Mouse (Mus musculus) embryonic facial prominence, embryonic 11.5 days (tissue): ENCODE data around the gene Psen1. TPM values are rescaled to one million over a fixed set of nuclear protein-coding genes. Genes with fewer than 3 reads are reported as not detected.
A peak's percentile ranks its signal among the peaks of the same experiment; 100 is the strongest.

ENCODE experiments used
- ATAC-seq: fragments of 200-750 bp; cut with Nextera tagmentation; replicated peaks from 2 replicates; pipeline ENCODE4 v1.8.0; 2017; ENCODE audit warnings: low read depth; ENCODE audit not compliant: insufficient number of reproducible peaks, low FRiP score, low TSS enrichment
- DNase-seq: peaks from one replicate; pipeline ENCODE4 v3.0.0-alpha.2; 2015; ENCODE audit warnings: low spot score
- H3K27ac ChIP-seq: fragments of 300-500 bp; sonication (generic); replicated peaks from 2 replicates; pipeline ENCODE4 v1.5.1; 2014; ENCODE audit warnings: mild to moderate bottlenecking, low read depth, low read length, control low read depth
- H3K27me3 ChIP-seq: fragments of 300-500 bp; sonication (generic); 2 replicates; pipeline ENCODE4 v1.6.1; 2014; ENCODE audit warnings: mild to moderate bottlenecking, low read length, moderate library complexity, mixed read lengths; ENCODE audit not compliant: control insufficient read depth, insufficient read depth
- H3K36me3 ChIP-seq: fragments of 300-500 bp; sonication (generic); replicated peaks from 2 replicates; pipeline ENCODE4 v1.6.1; 2014; ENCODE audit warnings: low read depth, mild to moderate bottlenecking, low read length, moderate library complexity, mixed read lengths; ENCODE audit not compliant: control insufficient read depth, insufficient read depth
- H3K4me1 ChIP-seq: fragments of 300-500 bp; sonication (generic); 2 replicates; pipeline ENCODE4 v1.6.1; 2014; ENCODE audit warnings: low read length, mixed read lengths; ENCODE audit not compliant: control insufficient read depth, insufficient read depth
- H3K4me2 ChIP-seq: fragments of 300-500 bp; sonication (generic); 2 replicates; pipeline ENCODE4 v1.6.1; 2014; ENCODE audit warnings: low read depth, mild to moderate bottlenecking, control low read depth, low read length, moderate library complexity
- H3K4me3 ChIP-seq: fragments of 300-500 bp; sonication (generic); 2 replicates; pipeline ENCODE4 v1.5.1; 2014; ENCODE audit warnings: low read depth, low read length, control low read depth
- H3K9ac ChIP-seq: fragments of 300-500 bp; sonication (generic); replicated peaks from 2 replicates; pipeline ENCODE4 v1.6.1; 2014; ENCODE audit warnings: mild to moderate bottlenecking, control low read depth, low read length
- H3K9me3 ChIP-seq: fragments of 300-500 bp; sonication (generic); replicated peaks from 2 replicates; pipeline ENCODE4 v1.6.1; 2016; ENCODE audit warnings: mild to moderate bottlenecking, low read length, inconsistent platforms, mixed read lengths; ENCODE audit not compliant: control insufficient read depth
- whole genome bisulfite sequencing: fragments of 180-500 bp; shearing (Covaris S2); extraction: QIAGEN DNeasy Blood & Tissue Kit; methylation state at CpG from one replicate; pipeline ENCODE4 v1.1.7; 2014; 5-methylcytosine and 5-hydroxymethylcytosine counted together
- polyA plus RNA-seq: library from polyadenylated mRNA; unstranded; fragments of >200 nt; fragmentation: Nextera tagmentation; extraction: Ambion mirVana; gene quantifications from 2 replicates; pipeline ENCODE4 v1.2.1, GENCODE M21; 2014

The Psen1 gene
- polyA plus RNA-seq, 1 experiment from 2014 or later = 70.8 TPM

DNA sequence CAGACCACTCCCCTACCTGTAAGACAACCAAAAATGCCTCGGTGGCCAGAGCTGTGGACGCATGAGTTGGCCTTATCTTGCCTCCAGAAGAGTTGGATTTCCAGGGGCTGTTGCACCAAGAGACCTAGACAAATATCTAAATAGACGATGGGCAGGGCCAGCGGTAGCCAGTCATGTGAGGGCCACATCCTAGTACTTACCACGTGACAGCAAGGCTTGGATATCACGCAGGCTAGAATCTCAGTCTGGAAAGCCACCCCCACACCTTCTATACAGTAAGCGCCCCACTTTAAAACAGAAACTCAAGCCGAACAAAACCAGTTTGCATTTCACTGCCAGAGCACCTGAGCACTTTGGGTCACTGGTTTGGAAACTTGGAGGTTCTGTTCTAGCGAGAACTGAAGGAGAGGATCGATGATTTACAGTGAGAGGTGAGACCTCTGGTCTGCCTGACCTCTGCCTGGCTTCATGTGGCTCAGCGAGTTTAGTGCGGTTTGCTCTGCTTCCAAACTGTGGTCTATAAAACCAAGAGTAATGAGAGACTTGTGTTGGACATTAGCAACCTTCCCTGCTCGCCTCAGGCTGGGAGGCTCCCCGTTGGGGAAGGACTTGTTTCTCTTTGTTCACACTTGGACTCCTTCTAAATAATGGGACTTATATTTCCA lies 80.4 kb downstream of the Psen1 start:
- H3K4me2 ChIP-seq = no peak overlapping the region
- peaks cover 11% of the 10 kb centered on the region for H3K4me1 ChIP-seq
- H3K27me3 ChIP-seq = no peaks in the 10 kb centered on the region; the same call in 1 of the 2 replicates
- H3K36me3 ChIP-seq = no peaks in the 10 kb centered on the region
- no peak for ATAC-seq
- no peak overlapping the region for H3K4me3 ChIP-seq
- no peak overlapping the region for H3K27ac ChIP-seq
- H3K9ac ChIP-seq = no peak overlapping the region
- 76% methylated on average over 14 of the region's 14 CpGs for WGBS
- no peaks in the 10 kb centered on the region for H3K9me3 ChIP-seq
- DNase-seq = no peak

DNA sequence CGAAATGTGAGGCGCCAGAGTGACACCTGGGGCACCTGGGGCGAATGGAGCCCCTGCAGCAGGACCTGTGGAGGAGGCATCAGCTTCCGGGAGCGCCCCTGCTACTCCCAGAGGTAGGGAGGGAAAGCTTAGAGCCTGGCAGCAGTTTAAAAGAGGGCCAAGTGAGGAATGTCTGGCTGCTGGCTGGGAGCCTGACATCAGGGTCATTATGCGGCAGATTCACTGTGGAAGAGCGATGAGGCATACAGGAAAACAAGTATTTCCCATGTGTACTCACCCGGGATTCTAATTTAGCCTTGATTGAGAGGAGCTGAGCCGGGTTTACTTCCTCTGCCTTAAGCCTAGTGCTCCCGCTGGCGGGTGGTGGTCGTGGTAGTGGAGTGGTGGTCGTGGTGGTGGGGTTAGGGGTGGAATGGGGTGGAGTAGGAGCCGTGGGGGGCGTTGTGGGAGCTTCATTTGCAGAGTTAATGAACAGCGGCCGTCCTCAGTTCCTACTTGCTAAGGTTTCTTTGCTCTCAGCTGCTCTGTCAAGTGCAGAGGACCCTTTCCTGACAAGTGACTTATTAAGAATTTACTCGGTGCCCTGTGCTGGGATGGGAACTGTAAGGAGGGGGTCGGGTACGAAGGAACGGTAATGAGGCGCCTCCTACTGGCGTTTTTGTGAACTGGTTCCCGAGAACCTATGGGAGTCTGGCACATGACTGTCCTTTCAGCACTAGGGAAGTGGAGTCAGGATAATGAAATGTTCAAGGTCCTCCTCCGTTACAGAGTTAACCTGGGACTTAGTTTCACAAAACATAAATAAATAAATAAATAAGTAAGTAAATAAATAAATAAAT lies 82.7 kb downstream of the Psen1 start:
- Histone ChIP-seq H3K27ac (no peak overlapping the region), H3K4me3 (no peak overlapping the region), H3K4me2 (peak overlapping the region; percentile 17; the same call in 1 of the 2 replicates), H3K9ac (no peak overlapping the region), H3K9me3 (no peaks in the 10 kb centered on the region), H3K4me1 (peaks cover 6% of the 10 kb centered on the region; the same call in 1 of the 2 replicates), H3K27me3 (no peaks in the 10 kb centered on the region), H3K36me3 (no peaks in the 10 kb centered on the region)
- ATAC-seq (no peak), DNase-seq (peak; percentile 91)
- 5% methylated on average over 25 of the region's 25 CpGs for WGBS

DNA sequence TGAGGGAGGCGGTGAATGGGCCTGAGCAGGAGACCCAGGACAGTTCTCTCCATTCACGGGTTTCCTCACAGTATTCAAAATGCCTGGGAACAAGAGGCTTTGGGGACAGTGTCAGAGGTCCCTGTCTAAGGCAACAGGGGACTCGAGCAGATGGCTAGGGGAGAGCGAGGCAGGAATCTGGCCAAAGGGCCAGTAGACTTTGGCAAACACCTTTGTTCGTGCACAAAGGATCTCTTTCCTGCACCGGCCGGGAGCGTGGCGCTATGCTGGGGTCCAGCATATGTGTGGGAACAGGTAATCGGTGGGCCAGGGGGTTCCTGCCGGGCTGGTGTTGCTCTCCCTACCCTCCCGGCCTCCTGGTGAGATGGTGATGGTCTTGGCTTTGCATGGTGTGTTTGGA lies 87.7 kb downstream of the Psen1 start:
- no peaks in the 10 kb centered on the region for H3K9me3 ChIP-seq
- no peaks in the 10 kb centered on the region for H3K36me3 ChIP-seq
- H3K27ac ChIP-seq = no peak overlapping the region
- 70% methylated on average over 12 of the region's 12 CpGs for WGBS
- ATAC-seq (no peak), DNase-seq (no peak)
- H3K4me3 ChIP-seq = no peak overlapping the region
- H3K27me3 ChIP-seq = no peaks in the 10 kb centered on the region
- H3K4me1 ChIP-seq = 0 out of 2 replicates have a peak, but pooled peaks cover under 1% of the 10 kb centered on the region
- no peak overlapping the region for H3K4me2 ChIP-seq
- H3K9ac ChIP-seq = no peak overlapping the region

DNA sequence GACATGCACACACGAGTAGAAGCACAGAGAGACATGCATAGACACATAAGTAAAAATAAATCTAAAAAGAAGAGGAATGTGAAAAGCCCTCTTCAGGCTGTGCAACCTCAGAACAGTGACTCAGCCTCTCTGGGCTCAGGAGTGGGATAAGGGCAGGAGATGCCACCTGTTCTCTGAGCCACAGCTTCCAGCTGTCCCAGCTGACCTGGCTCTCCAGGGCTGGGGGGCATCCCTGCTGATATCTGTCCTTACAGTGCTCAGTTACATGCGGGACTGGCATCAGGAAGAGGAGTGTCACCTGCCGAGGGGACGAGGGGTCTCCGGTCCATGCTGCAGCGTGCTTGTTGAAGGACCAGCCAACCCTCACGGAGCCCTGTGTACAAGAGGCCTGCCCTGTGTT lies 88.8 kb downstream of the Psen1 start:
- WGBS = 86% methylated on average over 7 of the region's 7 CpGs
- Histone ChIP-seq H3K36me3 (no peaks in the 10 kb centered on the region), H3K4me2 (no peak overlapping the region), H3K9me3 (no peaks in the 10 kb centered on the region), H3K4me3 (no peak overlapping the region), H3K9ac (no peak overlapping the region), H3K4me1 (no peaks in the 10 kb centered on the region), H3K27ac (no peak overlapping the region), H3K27me3 (no peaks in the 10 kb centered on the region)
- ATAC-seq = no peak
- DNase-seq = no peak

DNA sequence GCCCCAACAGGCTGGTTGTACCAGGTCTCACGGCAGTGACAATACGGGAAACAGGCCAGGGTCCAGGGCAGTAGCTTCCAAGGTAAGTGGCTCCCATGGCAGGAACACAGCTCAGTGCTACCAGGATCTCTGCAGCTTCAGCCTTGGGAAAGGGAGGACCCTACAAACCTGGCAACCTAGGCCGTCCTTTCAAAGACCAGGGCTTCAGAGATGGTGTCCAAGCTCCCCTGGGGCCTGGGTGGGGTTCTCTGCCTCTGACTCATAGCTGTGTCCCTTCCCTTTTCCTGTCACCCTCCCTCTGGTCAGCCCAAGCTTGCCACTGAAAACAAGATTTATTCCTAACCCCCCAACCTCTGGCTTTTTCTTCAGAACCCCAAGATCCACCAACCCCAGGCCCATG lies 92.2 kb downstream of the Psen1 start:
- H3K4me1 ChIP-seq = no peaks in the 10 kb centered on the region
- no peaks in the 10 kb centered on the region for H3K27me3 ChIP-seq
- no peaks in the 10 kb centered on the region for H3K36me3 ChIP-seq
- no peak overlapping the region for H3K4me3 ChIP-seq
- no peak overlapping the region for H3K4me2 ChIP-seq
- 89% methylated on average over 3 of the region's 3 CpGs for WGBS
- no peak overlapping the region for H3K27ac ChIP-seq
- ATAC-seq (no peak), DNase-seq (no peak)
- no peak overlapping the region for H3K9ac ChIP-seq
- no peaks in the 10 kb centered on the region for H3K9me3 ChIP-seq

DNA sequence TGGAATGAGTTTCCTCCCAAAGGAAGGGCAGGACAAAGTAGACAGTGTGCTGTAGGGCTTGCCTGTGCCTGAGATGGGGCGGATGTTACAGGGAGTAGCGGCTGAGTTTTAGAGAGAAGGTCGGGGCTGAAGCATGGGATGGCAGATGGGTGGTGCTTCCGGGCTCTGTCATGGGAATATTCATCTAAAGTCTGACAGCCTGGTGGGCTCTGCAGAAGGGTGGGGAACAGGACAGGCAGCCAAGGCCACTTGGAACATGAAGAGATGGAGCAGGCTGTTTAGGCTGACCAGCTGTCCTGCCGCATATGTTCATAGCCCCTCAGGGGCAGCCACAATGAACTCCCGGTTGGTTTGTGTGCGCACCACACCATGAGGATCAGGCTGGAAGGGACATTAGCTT lies 93.3 kb downstream of the Psen1 start:
- H3K9me3 ChIP-seq = no peaks in the 10 kb centered on the region
- no peak overlapping the region for H3K9ac ChIP-seq
- no peaks in the 10 kb centered on the region for H3K27me3 ChIP-seq
- H3K36me3 ChIP-seq = no peaks in the 10 kb centered on the region
- ATAC-seq (no peak), DNase-seq (no peak)
- H3K4me3 ChIP-seq = no peak overlapping the region
- H3K4me2 ChIP-seq = no peak overlapping the region
- no peaks in the 10 kb centered on the region for H3K4me1 ChIP-seq
- no peak overlapping the region for H3K27ac ChIP-seq
- WGBS = 63% methylated on average over 7 of the region's 7 CpGs

DNA sequence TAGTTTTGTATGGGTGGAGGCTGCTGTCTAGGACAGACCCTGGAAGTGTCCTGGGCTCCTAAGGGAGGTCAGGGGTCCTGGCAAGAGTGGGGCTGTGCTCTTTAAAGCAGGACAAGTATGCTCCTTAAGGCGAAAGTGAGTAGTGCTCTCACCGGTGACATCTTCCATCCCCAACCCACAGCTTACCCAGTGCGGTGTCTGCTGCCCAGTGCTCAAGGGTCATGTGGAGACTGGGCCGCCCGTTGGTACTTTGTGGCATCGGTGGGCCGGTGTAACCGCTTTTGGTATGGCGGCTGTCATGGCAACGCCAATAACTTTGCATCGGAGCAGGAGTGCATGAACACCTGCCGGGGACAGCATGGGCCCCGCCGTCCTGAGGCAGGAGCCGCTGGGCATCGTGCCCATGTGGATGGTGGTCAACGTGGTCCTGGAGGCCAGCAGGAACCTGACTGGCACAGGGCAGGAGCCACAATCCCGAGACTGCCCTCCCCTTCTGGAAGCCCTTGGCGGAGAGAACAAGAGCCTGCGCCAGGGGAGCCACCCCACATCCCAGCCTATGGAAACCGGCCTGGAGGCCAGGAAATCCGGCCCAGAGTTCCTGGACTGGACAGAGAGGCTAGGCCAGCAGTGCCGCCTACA lies 93.8 kb downstream of the Psen1 start:
- no peak overlapping the region for H3K9ac ChIP-seq
- no peak overlapping the region for H3K27ac ChIP-seq
- ATAC-seq (no peak), DNase-seq (no peak)
- H3K9me3 ChIP-seq = no peaks in the 10 kb centered on the region
- H3K36me3 ChIP-seq = no peaks in the 10 kb centered on the region
- H3K4me2 ChIP-seq = no peak overlapping the region
- no peak overlapping the region for H3K4me3 ChIP-seq
- WGBS = 72% methylated on average over 23 of the region's 23 CpGs
- H3K27me3 ChIP-seq = no peaks in the 10 kb centered on the region
- H3K4me1 ChIP-seq = no peaks in the 10 kb centered on the region

DNA sequence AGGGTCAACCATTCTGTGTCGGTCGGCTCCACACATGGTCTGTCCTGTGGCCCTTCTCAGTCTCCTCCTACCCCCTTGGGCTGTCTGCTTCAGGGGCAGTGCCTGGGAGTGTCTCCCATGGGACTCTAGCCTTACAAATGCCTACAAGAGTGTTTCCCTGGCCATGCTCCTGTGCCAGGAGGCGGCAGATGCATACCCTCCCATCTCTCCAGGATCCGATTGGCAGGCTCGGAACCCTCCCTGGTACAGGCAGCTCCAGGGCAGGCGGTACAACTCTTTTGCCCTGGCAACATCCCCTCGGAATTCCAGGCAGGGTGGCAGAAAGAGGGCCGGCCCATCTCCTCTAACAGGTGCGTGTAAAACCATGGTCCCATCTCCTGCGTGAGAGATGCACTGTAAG lies 94.7 kb downstream of the Psen1 start:
- H3K27me3 ChIP-seq = no peaks in the 10 kb centered on the region
- H3K36me3 ChIP-seq = no peaks in the 10 kb centered on the region
- no peak overlapping the region for H3K4me2 ChIP-seq
- DNase-seq (no peak), ATAC-seq (no peak)
- 92% methylated on average over 10 of the region's 10 CpGs for WGBS
- H3K4me3 ChIP-seq = no peak overlapping the region
- no peaks in the 10 kb centered on the region for H3K9me3 ChIP-seq
- H3K27ac ChIP-seq = no peak overlapping the region
- no peaks in the 10 kb centered on the region for H3K4me1 ChIP-seq
- H3K9ac ChIP-seq = no peak overlapping the region
